Mouse (Mus musculus) CH12.LX (cell line): ENCODE data around the gene Trim15.

Experiments used
- CHD1 ChIP-seq: IDR thresholded peaks from 2 replicates; pipeline ENCODE4 v1.6.1; 2012; ENCODE audit warnings: low read depth, low read length, improper control_type of control experiment, inconsistent platforms
- CHD2 ChIP-seq: IDR thresholded peaks from 2 replicates; pipeline ENCODE4 v1.6.1; 2011; ENCODE audit warnings: low read length, improper control_type of control experiment
- CTCF ChIP-seq, 2 experiments: IDR thresholded peaks in 1 of 2; conservative IDR thresholded peaks in 1 of 2; 2 replicates each; pipeline ENCODE4 v1.5.1; 2011 to 2012; ENCODE audit warnings: low read depth in 2 of 2, low read length in 2 of 2, improper control_type of control experiment in 1 of 2, inconsistent platforms in 1 of 2, mild to moderate bottlenecking in 1 of 2, moderate library complexity in 1 of 2
- EP300 ChIP-seq: IDR thresholded peaks from 2 replicates; pipeline ENCODE4 v1.6.1; 2011; ENCODE audit warnings: low read length, improper control_type of control experiment
- HCFC1 ChIP-seq: IDR thresholded peaks from 2 replicates; pipeline ENCODE4 v1.6.1; 2012; ENCODE audit warnings: low read depth, mild to moderate bottlenecking, inconsistent platforms, low read length, improper control_type of control experiment
- IRF4 ChIP-seq: IDR thresholded peaks from 2 replicates; pipeline ENCODE4 v1.6.1; 2014; ENCODE audit warnings: low read depth, mild to moderate bottlenecking, inconsistent platforms, low read length, improper control_type of control experiment
- MAFK ChIP-seq: IDR thresholded peaks from 2 replicates; pipeline ENCODE4 v1.6.1; 2011; ENCODE audit warnings: low read length, improper control_type of control experiment; ENCODE audit not compliant: insufficient replicate concordance
- MXI1 ChIP-seq: IDR thresholded peaks from 2 replicates; pipeline ENCODE4 v1.6.1; 2011; ENCODE audit warnings: mild to moderate bottlenecking, low read depth, low read length, improper control_type of control experiment
- POLR2A ChIP-seq: IDR thresholded peaks from 2 replicates; pipeline ENCODE4 v1.6.1; 2011; ENCODE audit warnings: low read depth, mild to moderate bottlenecking, improper control_type of control experiment, low read length
- SIN3A ChIP-seq: IDR thresholded peaks from 2 replicates; pipeline ENCODE4 v1.6.1; 2012; ENCODE audit warnings: low read length, improper control_type of control experiment, inconsistent platforms
- SMC3 ChIP-seq: IDR thresholded peaks from 2 replicates; pipeline ENCODE4 v1.6.1; 2011; ENCODE audit warnings: low read depth, low read length, improper control_type of control experiment
- TBP ChIP-seq: conservative IDR thresholded peaks from 2 replicates; pipeline ENCODE4 v1.6.1; 2011; ENCODE audit warnings: low read depth, low read length, improper control_type of control experiment
- TCF12 ChIP-seq: IDR thresholded peaks from 2 replicates; pipeline ENCODE4 v1.6.1; 2014; ENCODE audit warnings: low read depth, mild to moderate bottlenecking, inconsistent platforms, low read length, improper control_type of control experiment
- UBTF ChIP-seq: IDR thresholded peaks from 2 replicates; pipeline ENCODE4 v1.6.1; 2012; ENCODE audit warnings: low read depth, mild to moderate bottlenecking, inconsistent platforms, low read length, improper control_type of control experiment, moderate library complexity

DNA sequence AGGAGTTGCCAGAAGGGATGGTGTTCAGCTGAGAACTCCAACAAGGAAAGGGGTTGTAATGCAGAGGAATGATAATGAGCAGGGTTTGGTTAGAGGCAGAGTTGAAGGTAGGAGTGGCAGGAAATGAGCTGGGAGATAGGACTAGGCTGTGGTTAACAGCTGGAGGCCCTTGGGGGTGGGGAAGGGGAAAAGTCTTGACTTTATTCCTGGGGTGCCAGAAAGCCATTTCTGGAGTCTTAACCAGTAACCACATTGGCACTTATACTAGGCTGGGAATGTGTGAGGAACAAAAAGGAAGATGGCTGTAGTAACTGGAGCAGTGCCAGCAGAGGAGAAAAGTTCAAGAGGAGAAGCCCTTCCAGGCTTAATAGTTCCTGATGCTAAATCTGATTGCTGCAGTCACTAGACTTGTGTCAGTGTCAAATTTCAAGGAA is 22.7 kb downstream of the Trim15 start:
- no peak for TF ChIP-seq HCFC1
- no peak for TF ChIP-seq CTCF (conservative IDR thresholded peaks at IDR 0.05 in 1 of 2, IDR thresholded peaks at IDR 0.05 in 1 of 2; ENCODE audit: low read depth in 2 of 2, low read length in 2 of 2)
- no peak for TF ChIP-seq MAFK
- no peak for TF ChIP-seq TCF12
- no peak for TF ChIP-seq POLR2A
- TF ChIP-seq TBP: no peak
- TF ChIP-seq CHD2: no peak
- TF ChIP-seq EP300: no peak
- TF ChIP-seq SMC3: no peak
- no peak for TF ChIP-seq MXI1
- no peak for TF ChIP-seq CHD1
- TF ChIP-seq UBTF: no peak
- TF ChIP-seq SIN3A: no peak
- no peak for TF ChIP-seq IRF4
